Comparison of ENCODE assay signal across 8 mouse cellular contexts in genomic region chr13:49651136-49651535, GRCm38 (mm10). TPM values are rescaled to one million over a fixed set of nuclear protein-coding genes. Genes with fewer than 3 reads are reported as not detected.
A peak's percentile ranks its signal among the peaks of the same experiment; 100 is the strongest.
DNase-seq lines count a peak whose midpoint lies in the region; ATAC-seq and TF ChIP-seq lines count a peak whose summit lies in the region.
"Had no signal": no experiment of that assay in that cellular context is flagged by ENCODE, and none has a peak within 500 bp of the region (broad histone marks: within the 10 kb centered on the region; RNA-seq: fewer than 3 reads in every experiment).

No protein-coding gene starts in this region.

- ATAC-seq in hindbrain, postnatal 0 days = no peak
- ATAC-seq in hindbrain, embryonic 14.5 days (ENCODE audit: low FRiP score) = no peak
- ATAC-seq in intestine, postnatal 0 days = no peak

- H3K4me1 ChIP-seq in hindbrain, postnatal 0 days (ENCODE audit: insufficient read depth, low read length) = peaks cover 6% of the 10 kb centered on the region; the same call in 1 of the 2 replicates
- H3K4me1 ChIP-seq in hindbrain, embryonic 14.5 days (replicated peaks; ENCODE audit: control insufficient read depth, insufficient read depth, low read length) = peaks cover 12% of the 10 kb centered on the region
- H3K4me1 ChIP-seq in E14TG2a.4 (replicated peaks; ENCODE audit: low read depth, low read length) = peaks cover 21% of the 10 kb centered on the region
- H3K4me1 ChIP-seq in intestine, postnatal 0 days (replicated peaks; ENCODE audit: control insufficient read depth, insufficient read depth, low read length) = no peaks in the 10 kb centered on the region

- H3K36me3 ChIP-seq in hindbrain, postnatal 0 days (ENCODE audit: insufficient read depth, low read length) = no peaks in the 10 kb centered on the region
- peaks cover 11% of the 10 kb centered on the region for H3K36me3 ChIP-seq in hindbrain, embryonic 14.5 days (replicated peaks; ENCODE audit: control insufficient read depth, insufficient read depth)
- H3K36me3 ChIP-seq in E14TG2a.4 (ENCODE audit: insufficient read depth, low read length) = peaks cover 46% of the 10 kb centered on the region
- H3K36me3 ChIP-seq in intestine, postnatal 0 days (ENCODE audit: control insufficient read depth, insufficient read depth) = peaks cover 5% of the 10 kb centered on the region; the same call in 1 of the 2 replicates

- H3K9me3 ChIP-seq in hindbrain, postnatal 0 days (ENCODE audit: low read length) = no peaks in the 10 kb centered on the region
- no peaks in the 10 kb centered on the region for H3K9me3 ChIP-seq in hindbrain, embryonic 14.5 days (ENCODE audit: control insufficient read depth, low read length)
- H3K9me3 ChIP-seq in E14TG2a.4 (ENCODE audit: low read length) = no peaks in the 10 kb centered on the region
- H3K9me3 ChIP-seq in intestine, postnatal 0 days (ENCODE audit: control insufficient read depth) = no peaks in the 10 kb centered on the region

- H3K27me3 ChIP-seq in hindbrain, postnatal 0 days (ENCODE audit: insufficient read depth, low read length) = no peaks in the 10 kb centered on the region
- H3K27me3 ChIP-seq in hindbrain, embryonic 14.5 days (ENCODE audit: control insufficient read depth, insufficient read depth, low read length) = no peaks in the 10 kb centered on the region
- no peaks in the 10 kb centered on the region for H3K27me3 ChIP-seq in E14TG2a.4 (ENCODE audit: insufficient read depth, low read length)
- no peaks in the 10 kb centered on the region for H3K27me3 ChIP-seq in intestine, postnatal 0 days (replicated peaks; ENCODE audit: control insufficient read depth, insufficient read depth, low read length)

- no peak overlapping the region for H3K27ac ChIP-seq in hindbrain, postnatal 0 days
- no peak overlapping the region for H3K27ac ChIP-seq in hindbrain, embryonic 14.5 days
- no peak overlapping the region for H3K27ac ChIP-seq in intestine, postnatal 0 days (ENCODE audit: low read depth, low read length)

- H3K4me2 ChIP-seq in hindbrain, postnatal 0 days (ENCODE audit: low read depth, low read length) = no peak overlapping the region
- no peak overlapping the region for H3K4me2 ChIP-seq in hindbrain, embryonic 14.5 days (replicated peaks)
- peak overlapping the region; percentile 6; the same call in 1 of the 2 replicates for H3K4me2 ChIP-seq in intestine, postnatal 0 days (replicated peaks; ENCODE audit: low read depth)

- no peak overlapping the region for H3K4me3 ChIP-seq in hindbrain, postnatal 0 days (ENCODE audit: low read length)
- no peak overlapping the region for H3K4me3 ChIP-seq in hindbrain, embryonic 14.5 days (replicated peaks; ENCODE audit: low read length)
- H3K4me3 ChIP-seq in E14TG2a.4 (replicated peaks; ENCODE audit: low read length) = peak overlapping the region; percentile 99
- no peak overlapping the region for H3K4me3 ChIP-seq in intestine, postnatal 0 days (ENCODE audit: low read depth, low read length)

- DNase-seq in hindbrain, postnatal 0 days (ENCODE audit: low spot score) = no peak
- DNase-seq in hindbrain, embryonic 14.5 days (ENCODE audit: low spot score) = no peak
- peak; percentile 59 for DNase-seq in 3T3-L1 (ENCODE audit: low read depth, low spot score)
- no peak for DNase-seq in thymus, postnatal 36 days
- no peak for DNase-seq in spleen, postnatal 36 days (ENCODE audit: low spot score in 2 of 2)

- TF ChIP-seq CTCF in hindbrain, postnatal 0 days (IDR thresholded peaks at IDR 0.05; ENCODE audit: low read depth) = peak; percentile 20; the same call in 1 of the 2 replicates
- TF ChIP-seq CTCF in E14TG2a.4 (conservative IDR thresholded peaks at IDR 0.05; ENCODE audit: low read length) = no peak
- TF ChIP-seq CTCF in intestine, postnatal 0 days (IDR thresholded peaks at IDR 0.05; ENCODE audit: low read depth) = peak; percentile 47

- no peak overlapping the region for H3K9ac ChIP-seq in hindbrain, postnatal 0 days (replicated peaks; ENCODE audit: low read length)
- H3K9ac ChIP-seq in hindbrain, embryonic 14.5 days = no peak overlapping the region
- H3K9ac ChIP-seq in intestine, postnatal 0 days (ENCODE audit: low read depth, low read length) = no peak overlapping the region

- 40% methylated on average over 2 of the region's 2 CpGs for WGBS in hindbrain, postnatal 0 days
- 54% methylated on average over 2 of the region's 2 CpGs for WGBS in hindbrain, embryonic 14.5 days
- 31% methylated on average over 2 of the region's 2 CpGs for WGBS in intestine, postnatal 0 days

RNA-seq across cellular contexts. Expression of gene Cenpp, which starts 1.4 kb away (rescaled TPM):
- total RNA-seq in hindbrain, postnatal 0 days (2014; rRNA removed) = 2.4 and 5.5 TPM in 2 replicates
- polyA plus RNA-seq in hindbrain, postnatal 0 days (2015; fragmentation: Nextera tagmentation; extraction: Ambion mirVana) = 9.7 and 10.2 TPM in 2 replicates
- polyA plus RNA-seq in hindbrain, embryonic 14.5 days (2014; fragmentation: Nextera tagmentation; extraction: Ambion mirVana) = 8.1 and 8.3 TPM in 2 replicates
- polyA plus RNA-seq in intestine, postnatal 0 days (2015; fragmentation: Nextera tagmentation; extraction: Ambion mirVana) = 10.4 and 12.1 TPM in 2 replicates

RNA-seq across cellular contexts. Expression of gene Nol8, which starts 1.7 kb away (rescaled TPM):
- 5.4 and 5.7 TPM in 2 replicates for total RNA-seq in hindbrain, postnatal 0 days (2014; rRNA removed)
- 13.6 and 13.8 TPM in 2 replicates for polyA plus RNA-seq in hindbrain, postnatal 0 days (2015; fragmentation: Nextera tagmentation; extraction: Ambion mirVana)
- polyA plus RNA-seq in hindbrain, embryonic 14.5 days (2014; fragmentation: Nextera tagmentation; extraction: Ambion mirVana) = 13.7 and 15.3 TPM in 2 replicates
- 9.7 and 12.7 TPM in 2 replicates for polyA plus RNA-seq in intestine, postnatal 0 days (2015; fragmentation: Nextera tagmentation; extraction: Ambion mirVana)

RNA-seq across cellular contexts. Expression of gene Iars, which starts 30.8 kb away (rescaled TPM):
- total RNA-seq in hindbrain, postnatal 0 days (2014; rRNA removed) = 29.2 and 45.5 TPM in 2 replicates
- 22.5 and 22.8 TPM in 2 replicates for polyA plus RNA-seq in hindbrain, postnatal 0 days (2015; fragmentation: Nextera tagmentation; extraction: Ambion mirVana)
- 52.6 and 59.2 TPM in 2 replicates for polyA plus RNA-seq in hindbrain, embryonic 14.5 days (2014; fragmentation: Nextera tagmentation; extraction: Ambion mirVana)
- polyA plus RNA-seq in intestine, postnatal 0 days (2015; fragmentation: Nextera tagmentation; extraction: Ambion mirVana) = 13.7 and 16.1 TPM in 2 replicates

RNA-seq across cellular contexts. Expression of gene Ogn, which starts 43.3 kb away (rescaled TPM):
- 6.9 and 9.4 TPM in 2 replicates for total RNA-seq in hindbrain, postnatal 0 days (2014; rRNA removed)
- 14.5 and 14.9 TPM in 2 replicates for polyA plus RNA-seq in hindbrain, postnatal 0 days (2015; fragmentation: Nextera tagmentation; extraction: Ambion mirVana)
- polyA plus RNA-seq in hindbrain, embryonic 14.5 days (2014; fragmentation: Nextera tagmentation; extraction: Ambion mirVana) = 8.6 and 8.7 TPM in 2 replicates
- polyA plus RNA-seq in intestine, postnatal 0 days (2015; fragmentation: Nextera tagmentation; extraction: Ambion mirVana) = 68.3 and 70.6 TPM in 2 replicates
- total RNA-seq: neutrophil, adult 5-6 weeks had no signal
